In the genomic region with DNA sequence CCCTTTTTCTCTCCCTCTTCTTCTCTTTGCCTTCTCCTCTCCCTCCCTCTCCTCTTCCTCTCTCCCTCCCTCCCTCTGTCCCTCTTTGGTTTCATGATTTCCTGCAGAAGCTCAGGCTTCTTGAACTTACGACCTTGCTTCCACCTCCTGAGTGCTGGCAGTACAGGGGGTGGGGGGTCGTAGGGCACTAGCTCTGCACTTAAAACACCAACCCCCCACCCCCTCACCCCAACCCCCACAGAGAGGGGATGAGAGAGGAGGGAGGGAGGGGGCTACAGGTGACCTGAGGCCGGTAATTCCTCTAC, we compare ENCODE assay signal across 8 mouse cellular contexts. TPM values are rescaled to one million over a fixed set of nuclear protein-coding genes. Genes with fewer than 3 reads are reported as not detected.
A peak's percentile ranks its signal among the peaks of the same experiment; 100 is the strongest.
DNase-seq lines count a peak whose midpoint lies in the region; ATAC-seq and TF ChIP-seq lines count a peak whose summit lies in the region.

No protein-coding gene starts in this region.

- no peak for TF ChIP-seq CTCF in layer of hippocampus, adult 2 months (conservative IDR thresholded peaks at IDR 0.05)

- WGBS in embryonic facial prominence, embryonic 10.5 days, result 0% methylated on average over 3 of the region's 3 CpGs
- WGBS in intestine, embryonic 15.5 days, result 2% methylated on average over 3 of the region's 3 CpGs
- WGBS in neural tube, embryonic 13.5 days, result 7% methylated on average over 3 of the region's 3 CpGs

- no peak for DNase-seq in layer of hippocampus, adult 2 months (ENCODE audit: low spot score in 2 of 2)
- no peak for DNase-seq in layer of hippocampus, adult 11-12 months (ENCODE audit: low spot score)
- peak; percentile 44 for DNase-seq in embryonic facial prominence, embryonic 10.5 days (ENCODE audit: low spot score)
- no peak for DNase-seq in ovary, postnatal 10 days (ENCODE audit: low spot score)
- no peak for DNase-seq in frontal cortex, postnatal 36 days (ENCODE audit: low spot score in 2 of 2)

- peak overlapping the region; percentile 72 for H3K27ac ChIP-seq in layer of hippocampus, adult 2 months
- H3K27ac ChIP-seq in embryonic facial prominence, embryonic 10.5 days (replicated peaks), result peak overlapping the region; percentile 86
- peak overlapping the region; percentile 97 for H3K27ac ChIP-seq in intestine, embryonic 15.5 days
- no peak overlapping the region for H3K27ac ChIP-seq in neural tube, embryonic 13.5 days (replicated peaks)

- peak overlapping the region; percentile 73 for H3K4me2 ChIP-seq in intestine, embryonic 15.5 days (replicated peaks)
- peak overlapping the region; percentile 77 for H3K4me2 ChIP-seq in neural tube, embryonic 13.5 days

- H3K4me3 ChIP-seq in layer of hippocampus, adult 2 months, result peak overlapping the region; percentile 54
- peak overlapping the region; percentile 67 for H3K4me3 ChIP-seq in embryonic facial prominence, embryonic 10.5 days
- H3K4me3 ChIP-seq in intestine, embryonic 15.5 days (replicated peaks), result peak overlapping the region; percentile 74
- peak overlapping the region; percentile 46 for H3K4me3 ChIP-seq in neural tube, embryonic 13.5 days

- H3K4me1 ChIP-seq in embryonic facial prominence, embryonic 10.5 days, result peaks cover 24% of the 10 kb centered on the region
- H3K4me1 ChIP-seq in intestine, embryonic 15.5 days (replicated peaks), result no peaks in the 10 kb centered on the region
- H3K4me1 ChIP-seq in neural tube, embryonic 13.5 days (replicated peaks), result peaks cover 11% of the 10 kb centered on the region

- H3K36me3 ChIP-seq in embryonic facial prominence, embryonic 10.5 days (replicated peaks), result peaks cover 8% of the 10 kb centered on the region
- H3K36me3 ChIP-seq in intestine, embryonic 15.5 days, result 0 out of 2 replicates have a peak, but pooled peaks cover 4% of the 10 kb centered on the region
- H3K36me3 ChIP-seq in neural tube, embryonic 13.5 days, result no peaks in the 10 kb centered on the region

- H3K27me3 ChIP-seq in embryonic facial prominence, embryonic 10.5 days (replicated peaks; ENCODE audit: low read depth, poor library complexity, severe bottlenecking), result no peaks in the 10 kb centered on the region
- no peaks in the 10 kb centered on the region for H3K27me3 ChIP-seq in intestine, embryonic 15.5 days (replicated peaks)
- peaks cover 9% of the 10 kb centered on the region; the same call in 1 of the 2 replicates for H3K27me3 ChIP-seq in neural tube, embryonic 13.5 days

- peak; percentile 34 for ATAC-seq in intestine, embryonic 15.5 days
- no peak for ATAC-seq in neural tube, embryonic 13.5 days (ENCODE audit: low read depth)
- no peak for ATAC-seq in megakaryocyte progenitor cell, adult 5-6 weeks (replicated peaks; ENCODE audit: poor library complexity)

- peak overlapping the region; percentile 86 for H3K9ac ChIP-seq in intestine, embryonic 15.5 days
- H3K9ac ChIP-seq in neural tube, embryonic 13.5 days, result peak overlapping the region; percentile 66; the same call in 1 of the 2 replicates

- no peaks in the 10 kb centered on the region for H3K9me3 ChIP-seq in embryonic facial prominence, embryonic 10.5 days
- no peaks in the 10 kb centered on the region for H3K9me3 ChIP-seq in intestine, embryonic 15.5 days
- H3K9me3 ChIP-seq in neural tube, embryonic 13.5 days, result no peaks in the 10 kb centered on the region

RNA-seq across cellular contexts. Expression of a gene that starts 0.8 kb away (rescaled TPM):
- 1 to 10 TPM; 1.9 to 2.1 TPM for total RNA-seq in layer of hippocampus, adult 2 months (2021)
- polyA plus RNA-seq in embryonic facial prominence, embryonic 10.5 days (2016; fragmentation: Nextera tagmentation; extraction: Ambion mirVana), result 13.1 TPM in 2 replicates
- 51.6 and 52.8 TPM in 2 replicates for polyA plus RNA-seq in intestine, embryonic 15.5 days (2015; fragmentation: Nextera tagmentation; extraction: Ambion mirVana)
- 8.1 and 8.8 TPM in 2 replicates for polyA plus RNA-seq in neural tube, embryonic 13.5 days (2015; fragmentation: Nextera tagmentation; extraction: Ambion mirVana)
- 182 and 183 TPM in 2 replicates for total RNA-seq in megakaryocyte progenitor cell, adult 5-6 weeks (2015)
- 124 and 136 TPM in 2 replicates for total RNA-seq in megakaryocyte progenitor cell, adult 5-6 weeks (2017)
